Mouse (Mus musculus): ENCODE results near the gene Ube4b. TPM values are rescaled to one million over a fixed set of nuclear protein-coding genes. Genes with fewer than 3 reads are reported as not detected.
A peak's percentile ranks its signal among the peaks of the same experiment; 100 is the strongest.

Gene Ube4b
- total RNA-seq, 2 experiments from 2014 or later = 48.6 to 49.0 TPM

- intact Hi-C loops (cut with DNase I) = no loop called here
- no peak for DNase-seq (ENCODE audit: low spot score)
Observed at GRCm38 (mm10) chr4:149351596-149352150, 74.9 kb downstream of the Ube4b start.

- intact Hi-C loops (cut with DNase I) = no loop called here
- no peak for DNase-seq (ENCODE audit: low spot score)
Observed at GRCm38 (mm10) chr4:149348963-149349362, 77.6 kb downstream of the Ube4b start.

GRCm38 (mm10) chr4:149345873-149346272 lies 80.7 kb downstream of the Ube4b start:
- DNase-seq (ENCODE audit: low spot score) = no peak
- intact Hi-C loops (cut with DNase I) = no loop called here

- DNase-seq (ENCODE audit: low spot score) = no peak
- intact Hi-C loops (cut with DNase I) = no loop called here
Observed at GRCm38 (mm10) chr4:149344311-149344710, 82.2 kb downstream of the Ube4b start.

- intact Hi-C loops (cut with DNase I) = no loop called here
- no peak for DNase-seq (ENCODE audit: low spot score)
Observed at GRCm38 (mm10) chr4:149340680-149341079, 85.9 kb downstream of the Ube4b start.

GRCm38 (mm10) chr4:149339426-149340214 lies 86.9 kb downstream of the Ube4b start:
- DNase-seq (ENCODE audit: low spot score) = no peak
- intact Hi-C loops (cut with DNase I) = no loop called here

- intact Hi-C loops (cut with DNase I) = no loop called here
- DNase-seq (ENCODE audit: low spot score) = no peak
Observed at GRCm38 (mm10) chr4:149338137-149338536, 88.4 kb downstream of the Ube4b start.

GRCm38 (mm10) chr4:149337353-149337752 lies 89.2 kb downstream of the Ube4b start:
- peak; percentile 21 for DNase-seq (ENCODE audit: low spot score)
- intact Hi-C loops (cut with DNase I) = no loop called here

- intact Hi-C loops (cut with DNase I) = no loop called here
- DNase-seq (ENCODE audit: low spot score) = no peak
Observed at GRCm38 (mm10) chr4:149336302-149336701, 90.2 kb downstream of the Ube4b start.

- DNase-seq (ENCODE audit: low spot score) = no peak
- intact Hi-C loops (cut with DNase I) = no loop called here
Observed at GRCm38 (mm10) chr4:149334881-149335280, 91.7 kb downstream of the Ube4b start.

- no peak for DNase-seq (ENCODE audit: low spot score)
- intact Hi-C loops (cut with DNase I) = no loop called here
Observed at GRCm38 (mm10) chr4:149332726-149333125, 93.8 kb downstream of the Ube4b start.

- intact Hi-C loops (cut with DNase I) = no loop called here
- no peak for DNase-seq (ENCODE audit: low spot score)
Observed at GRCm38 (mm10) chr4:149330495-149330894, 96.1 kb downstream of the Ube4b start.

GRCm38 (mm10) chr4:149328735-149329134 lies 97.8 kb downstream of the Ube4b start:
- intact Hi-C loops (cut with DNase I) = no loop called here
- DNase-seq (ENCODE audit: low spot score) = no peak

- no peak for DNase-seq (ENCODE audit: low spot score)
- intact Hi-C loops (cut with DNase I) = no loop called here
Observed at GRCm38 (mm10) chr4:149327281-149327680, 99.3 kb downstream of the Ube4b start.

- no peak for DNase-seq (ENCODE audit: low spot score)
- intact Hi-C loops (cut with DNase I) = no loop called here
Observed at GRCm38 (mm10) chr4:149325411-149326162, 101.0 kb downstream of the Ube4b start.

- intact Hi-C loops (cut with DNase I) = no loop called here
Observed at GRCm38 (mm10) chr4:149323730-149324129, 102.8 kb downstream of the Ube4b start.

GRCm38 (mm10) chr4:149322718-149323117 lies 103.8 kb downstream of the Ube4b start:
- intact Hi-C loops (cut with DNase I) = no loop called here
- DNase-seq (ENCODE audit: low spot score) = no peak

More at GRCm38 (mm10) chr4:149323730-149324129, 102.8 kb downstream of the Ube4b start:
- DNase-seq (ENCODE audit: low spot score) = peak; percentile 13

- DNase-seq (ENCODE audit: low spot score) = no peak
- intact Hi-C loops (cut with DNase I) = no loop called here
Observed at GRCm38 (mm10) chr4:149322286-149322685, 104.3 kb downstream of the Ube4b start.

GRCm38 (mm10) chr4:149319088-149319487 lies 107.5 kb downstream of the Ube4b start:
- intact Hi-C loops (cut with DNase I) = no loop called here
- no peak for DNase-seq (ENCODE audit: low spot score)

GRCm38 (mm10) chr4:149317387-149317786 lies 109.2 kb downstream of the Ube4b start:
- DNase-seq (ENCODE audit: low spot score) = no peak
- intact Hi-C loops (cut with DNase I) = no loop called here

- intact Hi-C loops (cut with DNase I) = no loop called here
- no peak for DNase-seq (ENCODE audit: low spot score)
Observed at GRCm38 (mm10) chr4:149314275-149314837, 112.2 kb downstream of the Ube4b start.

All from heart, postnatal 25 days (tissue).